Mouse (Mus musculus): ENCODE measurements around the gene Tmprss3. TPM values are rescaled to one million over a fixed set of nuclear protein-coding genes. Genes with fewer than 3 reads are reported as not detected.

The Tmprss3 gene
- polyA plus RNA-seq, 1 experiment = 0.19 TPM

DNA sequence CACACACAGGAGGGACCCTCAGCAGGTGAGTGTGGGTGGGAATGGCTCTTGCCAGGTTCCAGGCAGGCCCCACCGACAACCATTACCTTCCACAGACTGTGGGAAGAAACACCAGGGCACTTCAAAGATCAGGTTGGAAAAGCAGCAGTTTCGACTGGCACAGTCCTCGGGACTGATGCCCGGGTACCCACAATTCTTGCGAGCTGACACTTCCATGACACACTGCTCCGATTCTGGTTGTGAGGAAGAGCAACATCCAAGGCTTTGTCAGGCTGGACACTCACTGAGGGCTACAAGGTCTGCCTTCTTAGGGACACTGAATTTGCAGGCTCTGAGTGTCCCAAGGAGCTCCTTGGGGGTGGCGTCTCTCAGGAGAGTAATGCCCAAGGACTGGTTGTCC lies 56.7 kb downstream of the Tmprss3 start:
- no peak overlapping the region for H3K4me3 ChIP-seq (ENCODE audit: extremely low read depth, insufficient read depth, insufficient read length)
- no peak overlapping the region for H3K27ac ChIP-seq (ENCODE audit: insufficient read depth, low read length)
- H3K36me3 ChIP-seq (ENCODE audit: control insufficient read depth, insufficient read depth, low read length) = no peaks in the 10 kb centered on the region
- WGBS = 98% methylated on average over 7 of the region's 7 CpGs
- no peak for DNase-seq (ENCODE audit: low read depth in 1 of 2, low spot score in 2 of 2)
- no peak for TF ChIP-seq CTCF (IDR thresholded peaks at IDR 0.05; ENCODE audit: extremely low read depth, insufficient read depth, insufficient read length, insufficient replicate concordance)
- TF ChIP-seq POLR2A (IDR thresholded peaks at IDR 0.05; ENCODE audit: low read depth, low read length) = no peak
- no peaks in the 10 kb centered on the region for H3K27me3 ChIP-seq (ENCODE audit: control insufficient read depth, insufficient read depth, low read length)
- H3K4me1 ChIP-seq (ENCODE audit: control insufficient read depth, insufficient read depth, insufficient read length) = no peaks in the 10 kb centered on the region

DNA sequence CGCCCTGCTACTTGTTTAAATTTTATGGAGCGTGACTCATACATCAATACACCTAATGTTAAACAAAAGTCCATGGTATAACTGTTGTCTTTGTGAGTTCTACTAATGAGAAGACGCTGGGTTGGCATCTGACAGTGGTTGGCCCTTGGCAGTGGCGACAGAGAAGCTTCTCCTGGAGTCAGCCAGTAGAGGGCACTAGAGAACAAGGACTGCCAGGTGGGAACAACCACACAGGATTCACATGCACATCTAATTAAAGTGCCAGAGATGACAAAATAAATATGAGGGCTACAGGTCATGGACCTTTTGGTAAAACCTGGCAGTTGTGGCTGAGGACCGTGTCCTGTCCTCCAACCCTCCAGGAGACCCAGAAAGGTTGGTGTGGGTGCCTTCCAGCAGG lies 60.4 kb downstream of the Tmprss3 start:
- H3K4me3 ChIP-seq (ENCODE audit: extremely low read depth, insufficient read depth, insufficient read length) = no peak overlapping the region
- 31% methylated on average over 5 of the region's 5 CpGs for WGBS
- no peaks in the 10 kb centered on the region for H3K27me3 ChIP-seq (ENCODE audit: control insufficient read depth, insufficient read depth, low read length)
- H3K27ac ChIP-seq (ENCODE audit: insufficient read depth, low read length) = no peak overlapping the region
- no peaks in the 10 kb centered on the region for H3K36me3 ChIP-seq (ENCODE audit: control insufficient read depth, insufficient read depth, low read length)
- no peaks in the 10 kb centered on the region for H3K4me1 ChIP-seq (ENCODE audit: control insufficient read depth, insufficient read depth, insufficient read length)
- TF ChIP-seq CTCF (IDR thresholded peaks at IDR 0.05; ENCODE audit: extremely low read depth, insufficient read depth, insufficient read length, insufficient replicate concordance) = peak; percentile 74; the same call in 1 of the 2 replicates
- TF ChIP-seq POLR2A (IDR thresholded peaks at IDR 0.05; ENCODE audit: low read depth, low read length) = no peak
- DNase-seq (ENCODE audit: low read depth in 1 of 2, low spot score in 2 of 2) = peak; percentile 40 to 60

DNA sequence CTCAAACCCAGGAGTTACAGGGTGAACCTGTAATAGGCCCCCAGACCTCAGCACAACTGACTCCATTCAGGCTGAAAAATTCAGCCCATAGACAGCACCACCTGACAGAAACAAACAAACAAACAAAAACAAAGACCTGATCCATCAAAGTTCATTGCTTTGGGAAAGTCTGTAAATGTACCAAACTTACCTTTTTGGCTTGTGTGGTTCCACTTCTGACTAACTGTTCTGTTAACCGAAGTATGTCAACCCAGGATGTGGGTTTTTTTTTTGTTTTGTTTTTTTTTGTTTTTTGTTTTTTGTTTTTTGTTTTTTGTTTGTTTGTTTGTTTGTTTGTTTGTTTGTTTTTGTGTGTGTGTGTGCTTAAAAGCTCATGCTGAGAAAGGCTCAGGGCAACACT lies 62.0 kb downstream of the Tmprss3 start:
- TF ChIP-seq CTCF (IDR thresholded peaks at IDR 0.05; ENCODE audit: extremely low read depth, insufficient read depth, insufficient read length, insufficient replicate concordance) (no peak), POLR2A (IDR thresholded peaks at IDR 0.05; ENCODE audit: low read depth, low read length) (no peak)
- Histone ChIP-seq H3K27me3 (ENCODE audit: control insufficient read depth, insufficient read depth, low read length) (no peaks in the 10 kb centered on the region), H3K4me1 (ENCODE audit: control insufficient read depth, insufficient read depth, insufficient read length) (no peaks in the 10 kb centered on the region), H3K27ac (ENCODE audit: insufficient read depth, low read length) (no peak overlapping the region), H3K4me3 (ENCODE audit: extremely low read depth, insufficient read depth, insufficient read length) (no peak overlapping the region), H3K36me3 (ENCODE audit: control insufficient read depth, insufficient read depth, low read length) (no peaks in the 10 kb centered on the region)
- 48% methylated on average over 1 of the region's 1 CpGs for WGBS
- no peak for DNase-seq (ENCODE audit: low read depth in 1 of 2, low spot score in 2 of 2)

DNA sequence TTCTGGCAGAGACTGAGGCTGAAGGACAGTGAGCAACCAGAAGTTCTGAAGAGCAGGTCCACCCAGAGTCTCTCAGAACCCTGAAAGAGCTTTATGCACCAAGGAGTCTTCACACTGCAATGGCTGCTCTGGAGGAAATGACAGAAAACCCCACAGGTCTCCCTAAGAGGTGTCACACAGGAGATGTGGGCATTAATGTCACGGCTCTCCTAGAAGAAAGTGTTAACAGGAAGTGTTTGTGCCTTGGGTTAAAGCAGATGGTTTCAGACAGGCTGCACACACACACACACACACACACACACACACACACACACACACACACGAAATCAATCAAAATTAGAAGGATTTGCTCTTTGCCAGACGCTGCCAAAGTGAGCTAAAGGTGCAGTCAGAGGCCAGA lies 62.5 kb downstream of the Tmprss3 start:
- Histone ChIP-seq H3K27me3 (ENCODE audit: control insufficient read depth, insufficient read depth, low read length) (no peaks in the 10 kb centered on the region), H3K27ac (ENCODE audit: insufficient read depth, low read length) (no peak overlapping the region), H3K36me3 (ENCODE audit: control insufficient read depth, insufficient read depth, low read length) (no peaks in the 10 kb centered on the region), H3K4me3 (ENCODE audit: extremely low read depth, insufficient read depth, insufficient read length) (no peak overlapping the region), H3K4me1 (ENCODE audit: control insufficient read depth, insufficient read depth, insufficient read length) (no peaks in the 10 kb centered on the region)
- DNase-seq (ENCODE audit: low read depth in 1 of 2, low spot score in 2 of 2) = no peak
- WGBS = 13% methylated on average over 3 of the region's 3 CpGs
- no peak for TF ChIP-seq POLR2A (IDR thresholded peaks at IDR 0.05; ENCODE audit: low read depth, low read length)
- no peak for TF ChIP-seq CTCF (IDR thresholded peaks at IDR 0.05; ENCODE audit: extremely low read depth, insufficient read depth, insufficient read length, insufficient replicate concordance)

DNA sequence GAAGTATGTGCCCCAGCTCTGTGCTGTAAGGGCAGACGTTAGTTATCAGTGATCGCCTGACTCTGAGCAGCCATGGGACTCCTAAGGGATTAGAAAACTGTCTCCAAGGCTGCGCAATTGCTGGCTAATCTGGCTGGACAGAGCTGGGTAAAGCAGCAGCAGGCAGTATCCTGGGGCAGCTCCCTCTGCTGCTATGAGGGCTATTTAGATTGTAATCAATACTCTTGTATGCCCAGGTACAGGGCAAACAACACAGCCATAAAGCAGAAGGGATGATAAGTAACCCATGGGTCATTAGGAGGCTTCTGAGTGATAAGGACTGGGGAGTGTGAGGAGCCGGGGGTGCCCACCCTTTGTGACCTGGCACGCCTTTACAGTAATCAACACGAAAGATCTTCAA lies 63.9 kb downstream of the Tmprss3 start:
- H3K4me1 ChIP-seq (ENCODE audit: control insufficient read depth, insufficient read depth, insufficient read length) = no peaks in the 10 kb centered on the region
- no peaks in the 10 kb centered on the region for H3K27me3 ChIP-seq (ENCODE audit: control insufficient read depth, insufficient read depth, low read length)
- TF ChIP-seq CTCF (IDR thresholded peaks at IDR 0.05; ENCODE audit: extremely low read depth, insufficient read depth, insufficient read length, insufficient replicate concordance) (no peak), POLR2A (IDR thresholded peaks at IDR 0.05; ENCODE audit: low read depth, low read length) (no peak)
- H3K27ac ChIP-seq (ENCODE audit: insufficient read depth, low read length) = no peak overlapping the region
- H3K4me3 ChIP-seq (ENCODE audit: extremely low read depth, insufficient read depth, insufficient read length) = no peak overlapping the region
- no peaks in the 10 kb centered on the region for H3K36me3 ChIP-seq (ENCODE audit: control insufficient read depth, insufficient read depth, low read length)
- WGBS = 89% methylated on average over 6 of the region's 6 CpGs
- no peak for DNase-seq (ENCODE audit: low read depth in 1 of 2, low spot score in 2 of 2)

DNA sequence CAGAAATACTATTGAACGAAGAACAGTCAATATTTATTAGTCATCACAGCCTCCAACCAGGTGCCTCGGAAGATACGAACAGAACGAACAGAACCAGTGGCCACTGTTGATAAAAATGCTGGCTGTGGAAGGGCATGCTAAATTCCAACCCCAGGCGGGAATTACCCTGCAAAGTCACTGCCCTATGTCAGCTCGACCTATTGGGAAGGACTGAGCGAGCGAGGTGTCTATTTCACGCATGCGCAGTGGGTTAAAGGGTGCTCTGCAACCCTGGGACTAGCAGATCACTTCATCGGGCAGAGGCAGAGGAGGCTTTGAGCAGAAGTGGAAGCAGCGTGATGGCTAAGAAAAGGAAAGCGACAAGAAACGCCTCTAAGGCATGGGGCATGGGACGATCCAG lies 65.0 kb downstream of the Tmprss3 start:
- H3K4me1 ChIP-seq (ENCODE audit: control insufficient read depth, insufficient read depth, insufficient read length) = no peaks in the 10 kb centered on the region
- no peaks in the 10 kb centered on the region for H3K36me3 ChIP-seq (ENCODE audit: control insufficient read depth, insufficient read depth, low read length)
- TF ChIP-seq POLR2A (IDR thresholded peaks at IDR 0.05; ENCODE audit: low read depth, low read length) (no peak), CTCF (IDR thresholded peaks at IDR 0.05; ENCODE audit: extremely low read depth, insufficient read depth, insufficient read length, insufficient replicate concordance) (no peak)
- 72% methylated on average over 15 of the region's 15 CpGs for WGBS
- no peak for DNase-seq (ENCODE audit: low read depth in 1 of 2, low spot score in 2 of 2)
- no peak overlapping the region for H3K27ac ChIP-seq (ENCODE audit: insufficient read depth, low read length)
- H3K27me3 ChIP-seq (ENCODE audit: control insufficient read depth, insufficient read depth, low read length) = no peaks in the 10 kb centered on the region
- no peak overlapping the region for H3K4me3 ChIP-seq (ENCODE audit: extremely low read depth, insufficient read depth, insufficient read length)

DNA sequence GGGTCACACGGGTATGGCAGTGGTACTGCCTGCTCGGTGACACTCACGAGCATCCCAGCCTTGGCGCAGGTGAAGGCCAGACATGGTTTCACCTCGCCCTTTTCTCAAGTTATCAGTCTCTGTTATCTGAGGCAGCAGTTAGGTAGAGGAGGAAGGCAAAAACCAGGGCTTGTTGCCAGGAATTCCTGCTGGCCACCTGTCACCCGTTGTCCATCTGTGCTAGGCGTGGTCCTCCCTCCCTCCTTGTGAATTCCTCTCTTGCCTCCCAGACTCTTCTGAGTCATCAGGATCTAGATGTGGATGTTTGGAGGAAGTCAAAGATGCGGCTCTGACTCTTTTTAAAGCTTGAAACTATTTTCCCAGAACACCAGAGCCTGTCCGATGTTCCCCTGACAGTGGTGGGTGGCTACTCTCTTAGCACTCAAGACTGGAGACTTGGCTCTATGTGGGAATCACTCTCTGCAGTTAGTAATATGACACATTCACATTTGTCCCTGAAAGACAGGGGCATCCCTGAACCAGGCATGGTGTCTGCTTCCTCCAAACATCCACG lies 67.4 kb downstream of the Tmprss3 start:
- WGBS = 87% methylated on average over 10 of the region's 10 CpGs
- TF ChIP-seq POLR2A (IDR thresholded peaks at IDR 0.05; ENCODE audit: low read depth, low read length) = no peak
- no peak for TF ChIP-seq CTCF (IDR thresholded peaks at IDR 0.05; ENCODE audit: extremely low read depth, insufficient read depth, insufficient read length, insufficient replicate concordance)

More for the DNA sequence above, 67.4 kb downstream of the Tmprss3 start:
- Histone ChIP-seq H3K27ac (ENCODE audit: insufficient read depth, low read length) (no peak overlapping the region), H3K36me3 (ENCODE audit: control insufficient read depth, insufficient read depth, low read length) (no peaks in the 10 kb centered on the region), H3K4me1 (ENCODE audit: control insufficient read depth, insufficient read depth, insufficient read length) (no peaks in the 10 kb centered on the region), H3K4me3 (ENCODE audit: extremely low read depth, insufficient read depth, insufficient read length) (no peak overlapping the region), H3K27me3 (ENCODE audit: control insufficient read depth, insufficient read depth, low read length) (no peaks in the 10 kb centered on the region)
- no peak for DNase-seq (ENCODE audit: low read depth in 1 of 2, low spot score in 2 of 2)

Data from spleen, adult 2 months (tissue).